Mouse (Mus musculus) embryo, embryonic 11 days (tissue): ENCODE results near the gene Psma6.
"Not testable (repeated sequence)": the region's sequence is repeated elsewhere in the genome, so short reads cannot be mapped to it uniquely, and the experiment has no call there.

ENCODE experiments used
- DNase-seq: peaks from one replicate; pipeline ENCODE4 v3.0.0-alpha.2; 2015

Gene Psma6

GRCm38 (mm10) chr12:55392733-55393577 is 8.9 kb downstream of the Psma6 start:
- DNase-seq = no peak

GRCm38 (mm10) chr12:55395601-55396000 is 11.6 kb downstream of the Psma6 start:
- not testable (repeated sequence) for DNase-seq

GRCm38 (mm10) chr12:55396536-55396935 is 12.5 kb downstream of the Psma6 start:
- no peak for DNase-seq

DNA sequence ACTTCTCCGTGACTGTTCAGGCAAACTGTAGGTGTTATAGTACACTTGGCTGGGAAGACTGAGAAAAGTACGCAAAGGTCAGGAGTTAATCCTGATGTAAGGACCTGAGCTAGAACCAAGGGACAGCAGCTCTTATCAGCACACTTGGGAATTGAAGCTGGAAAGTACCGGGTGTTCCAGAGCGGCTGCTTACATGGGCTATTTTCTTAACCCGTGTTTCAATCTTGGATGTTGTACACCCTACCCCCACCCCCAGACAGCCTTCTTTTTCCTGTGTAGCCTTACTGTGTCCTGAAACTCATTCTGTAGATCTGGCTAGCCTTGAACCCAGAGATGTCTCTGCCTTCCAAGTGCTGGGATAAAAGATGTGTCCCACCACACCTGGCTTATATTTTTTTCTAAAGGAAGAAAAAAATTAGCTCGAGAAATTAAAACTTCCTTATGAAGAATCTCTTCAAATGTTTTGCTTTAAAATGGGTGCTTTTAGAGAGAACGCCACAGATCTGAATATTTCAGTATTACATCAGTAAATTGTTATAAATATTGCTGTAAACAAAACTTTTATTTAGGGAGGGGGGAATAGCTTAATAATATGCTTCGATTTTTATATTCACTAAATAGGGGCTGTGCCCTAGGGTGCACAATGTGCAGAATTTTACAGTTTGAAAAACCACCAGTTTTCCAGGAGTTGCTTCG is 13.7 kb downstream of the Psma6 start:
- DNase-seq = no peak

- DNase-seq = peak; percentile 97
These were observed 14.5 kb downstream of the Psma6 start for GRCm38 (mm10) chr12:55398240-55399127.

DNA sequence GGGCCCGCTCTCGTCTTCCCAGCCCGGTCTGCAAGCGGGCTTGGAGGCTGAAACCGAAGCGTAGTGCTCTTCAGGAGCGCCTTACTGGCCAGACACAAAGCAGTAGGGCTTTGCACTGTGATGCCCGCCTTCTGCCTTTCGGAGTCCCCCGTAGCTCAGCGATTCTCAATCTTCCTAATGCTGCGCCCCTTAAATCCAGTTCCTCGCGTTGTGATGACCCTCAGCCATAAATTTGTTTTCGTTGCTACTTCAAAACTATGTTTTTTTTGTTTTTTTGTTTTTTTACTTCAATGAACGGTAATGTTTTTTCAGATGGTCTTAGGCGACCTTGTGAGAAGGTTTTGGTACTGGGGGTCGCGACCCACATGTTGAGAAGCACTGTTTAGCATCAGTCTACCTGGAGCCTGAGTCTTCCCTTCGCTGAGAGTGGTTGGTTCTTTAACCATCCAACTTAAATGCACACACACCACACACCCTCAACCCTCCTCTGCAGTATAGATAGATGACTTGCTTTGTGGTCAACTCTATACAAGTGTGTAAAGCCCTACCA is 15.2 kb downstream of the Psma6 start:
- no peak for DNase-seq

DNA sequence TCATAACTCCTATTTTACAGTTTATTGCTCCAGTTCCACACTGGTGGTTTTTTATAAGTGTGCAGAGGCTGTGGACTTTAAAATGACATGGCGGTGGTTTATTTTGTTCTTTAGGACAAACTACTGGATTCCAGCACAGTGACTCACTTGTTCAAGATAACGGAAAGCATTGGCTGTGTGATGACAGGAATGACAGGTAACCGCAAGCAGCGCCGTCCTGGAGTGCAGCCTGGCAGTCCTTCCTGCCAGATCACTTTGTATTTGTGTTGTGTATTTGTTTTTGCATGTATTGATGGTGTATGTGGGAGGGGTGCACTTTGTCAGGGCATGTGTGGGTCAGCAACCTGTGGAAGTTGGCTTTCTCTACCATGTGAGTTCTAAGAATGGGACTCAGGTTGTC is 23.9 kb downstream of the Psma6 start:
- no peak for DNase-seq

DNA sequence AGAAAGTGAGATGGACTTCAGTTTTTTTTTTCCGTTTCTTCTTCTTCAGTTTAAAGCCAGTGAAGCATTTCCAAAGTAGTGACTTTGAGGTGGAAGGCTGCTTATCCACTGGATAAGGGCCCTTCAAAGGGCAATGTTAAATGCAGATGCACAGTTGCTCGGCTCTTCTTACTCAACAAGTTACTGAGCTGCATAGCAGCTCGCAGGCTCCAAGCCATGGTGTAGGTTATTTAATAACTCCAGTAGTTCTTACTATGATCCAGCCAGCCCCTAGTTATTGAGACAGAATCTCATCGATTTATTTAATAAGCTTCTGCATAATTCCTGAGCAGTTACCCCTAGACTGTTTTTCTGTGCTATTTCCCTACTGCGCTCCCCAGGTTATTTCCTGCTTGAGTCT is 31.2 kb downstream of the Psma6 start:
- no peak for DNase-seq

- DNase-seq = no peak
These were observed 31.7 kb downstream of the Psma6 start for GRCm38 (mm10) chr12:55415762-55416161.

DNA sequence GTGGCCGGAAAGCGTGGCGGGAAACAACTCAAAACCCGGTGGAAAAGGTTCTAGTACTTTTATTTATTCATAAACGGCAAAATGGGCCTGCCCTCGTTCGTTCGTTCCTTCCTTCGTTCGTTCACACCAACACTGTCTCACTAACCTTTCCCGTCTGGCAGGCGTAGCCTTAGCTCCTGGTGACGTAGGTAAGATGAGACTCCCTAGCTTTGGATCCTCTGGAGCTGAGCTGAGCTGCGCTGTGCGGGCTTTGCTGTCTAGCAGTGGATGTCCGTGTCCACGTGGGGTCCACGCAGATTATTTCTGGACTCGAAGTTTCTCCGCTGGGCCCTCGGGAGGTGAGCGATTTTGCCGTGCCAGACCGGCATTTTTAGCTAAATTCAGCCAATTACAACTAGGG is 36.2 kb downstream of the Psma6 start:
- DNase-seq = no peak

DNA sequence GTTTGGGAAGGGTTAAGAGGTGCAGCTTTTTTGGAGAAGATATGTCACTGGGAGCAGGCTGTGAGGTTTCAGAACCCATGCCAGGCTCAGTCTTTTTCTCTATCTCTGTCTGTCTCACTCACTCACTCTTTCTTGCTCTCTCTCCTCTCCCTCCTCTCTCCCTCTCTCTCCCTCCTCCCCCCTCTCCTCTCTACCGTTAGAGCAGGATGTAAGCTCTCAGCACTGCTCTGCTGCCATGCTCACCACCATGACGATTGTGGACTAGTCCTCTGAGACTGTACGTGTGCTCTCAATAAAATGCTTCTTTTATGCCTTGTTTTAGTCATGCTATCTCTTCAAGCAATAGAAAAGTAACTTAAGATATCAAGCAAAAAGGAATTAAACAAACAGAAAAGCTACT is 38.0 kb downstream of the Psma6 start:
- DNase-seq = no peak

DNA sequence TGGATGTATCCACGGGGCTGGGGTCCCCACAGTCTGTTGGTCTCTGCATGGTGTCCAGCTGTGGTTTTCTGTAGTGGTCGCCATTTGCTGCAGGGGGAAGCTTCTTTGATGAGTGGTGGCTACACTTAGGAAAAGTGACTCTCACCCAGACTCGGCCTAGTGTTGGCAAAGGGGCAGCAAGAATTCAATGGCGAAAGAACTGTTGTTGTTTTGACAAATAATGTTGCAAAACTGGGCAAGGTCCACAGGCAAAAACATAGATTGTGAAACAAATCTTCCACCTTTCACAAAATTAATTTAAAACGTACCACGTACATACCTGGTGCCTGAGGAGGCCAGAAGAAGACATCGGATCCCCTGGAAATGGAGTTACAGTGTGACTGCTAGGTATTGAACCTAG is 42.3 kb downstream of the Psma6 start:
- no peak for DNase-seq

DNA sequence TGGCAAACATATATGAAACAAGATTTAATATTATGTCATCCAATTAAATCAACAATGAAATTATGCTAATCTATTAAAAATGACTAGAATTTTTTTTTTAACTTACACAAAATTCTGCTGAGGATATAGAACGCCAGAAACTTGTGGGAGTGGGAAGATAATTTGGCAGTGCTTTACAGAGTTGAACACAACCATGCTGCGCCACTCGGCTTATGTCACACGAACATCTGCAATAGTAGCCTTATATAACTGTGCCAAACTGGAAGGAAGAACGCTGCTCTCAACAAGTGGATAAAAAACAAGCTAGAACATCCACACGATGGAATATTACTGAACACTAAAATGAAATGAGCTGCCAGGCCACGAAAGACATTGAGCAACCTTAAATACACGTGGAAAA is 45.2 kb downstream of the Psma6 start:
- DNase-seq = no peak

DNA sequence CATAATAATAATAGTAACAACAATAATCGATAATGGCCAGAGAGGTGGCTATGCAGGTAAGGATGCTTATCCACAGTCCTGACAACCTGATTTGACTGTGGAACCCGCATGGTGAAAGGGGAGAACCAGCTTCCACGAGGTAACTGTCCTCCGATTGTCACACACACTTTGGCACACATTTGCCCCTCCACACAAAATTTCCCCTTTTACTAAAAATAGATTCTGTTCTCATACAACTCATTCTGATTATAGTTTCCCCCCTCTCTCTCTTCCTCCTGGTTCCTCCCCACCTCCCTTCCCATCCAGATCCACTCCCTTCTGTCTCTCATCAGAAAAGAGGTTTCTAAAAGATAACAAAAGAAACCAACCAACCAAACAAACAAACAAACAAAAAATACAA is 45.9 kb downstream of the Psma6 start:
- no peak for DNase-seq

- no peak for DNase-seq
These were observed 48.4 kb downstream of the Psma6 start for GRCm38 (mm10) chr12:55432284-55432919.

- no peak for DNase-seq
These were observed 48.9 kb downstream of the Psma6 start for GRCm38 (mm10) chr12:55432920-55433284.

GRCm38 (mm10) chr12:55433802-55434435 is 49.9 kb downstream of the Psma6 start:
- peak; percentile 28 for DNase-seq

GRCm38 (mm10) chr12:55435080-55435479 is 51.1 kb downstream of the Psma6 start:
- DNase-seq = no peak

DNA sequence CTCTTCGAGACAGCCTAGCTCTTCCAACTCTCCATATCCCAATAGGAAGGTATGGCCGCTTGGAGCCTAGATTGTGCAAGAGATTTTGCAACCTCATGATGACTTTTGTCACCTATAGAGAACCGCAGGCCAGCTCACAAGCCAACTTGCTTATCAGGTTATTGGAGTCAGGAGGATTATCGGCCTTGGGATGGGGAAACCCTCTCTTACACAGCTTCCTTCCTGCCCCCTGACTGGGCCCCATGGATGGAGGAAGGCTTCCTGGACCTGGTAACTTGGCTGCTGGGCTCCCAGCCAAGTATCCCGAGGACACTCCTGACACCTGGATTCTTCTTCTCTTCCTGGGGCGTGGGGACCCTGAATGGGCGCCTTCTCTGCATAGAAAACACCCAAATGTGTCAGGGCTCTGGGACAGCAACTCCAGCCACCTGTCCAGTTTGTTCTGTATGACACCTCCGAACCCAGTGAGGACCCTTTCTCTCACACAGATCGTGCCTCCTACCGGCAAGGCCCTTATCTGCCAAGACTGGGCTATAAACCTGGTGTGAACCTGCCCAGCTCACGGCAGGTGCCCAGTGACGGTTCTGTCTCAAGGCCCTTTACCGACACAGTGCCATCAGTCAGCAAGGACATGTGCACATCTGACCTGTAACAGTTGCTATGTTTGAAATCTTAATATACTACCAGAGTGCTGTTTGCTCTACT is 53.3 kb downstream of the Psma6 start:
- DNase-seq = no peak

DNA sequence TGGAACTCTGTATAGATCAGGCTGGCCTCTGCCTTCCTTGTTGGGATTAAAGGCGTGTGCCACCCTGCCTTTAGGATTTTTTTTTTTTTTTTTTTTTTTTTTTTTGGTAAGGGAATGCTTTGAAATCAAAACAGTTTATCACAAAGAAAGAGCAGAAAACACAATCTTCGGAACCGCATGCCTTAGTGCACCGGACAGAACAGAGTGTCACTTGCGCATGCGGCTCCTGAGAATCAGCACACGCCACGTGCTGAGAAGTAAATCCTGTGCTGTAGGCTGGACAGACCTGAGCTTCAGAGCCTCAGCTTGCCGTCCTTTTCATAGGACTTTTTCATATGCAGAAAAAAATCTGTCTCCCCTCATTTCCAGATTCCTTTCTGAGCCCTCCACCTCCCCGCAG is 54.0 kb downstream of the Psma6 start:
- no peak for DNase-seq

GRCm38 (mm10) chr12:55438611-55439137 is 54.7 kb downstream of the Psma6 start:
- DNase-seq = peak; percentile 71
